Mouse (Mus musculus) spleen, embryonic (tissue): ENCODE measurements at regions not wholly inside any gene's neighbourhood (a gene's known extent, or its start where the extent isn't known, plus 50 kb on each side); places are given as distances from the start of the nearest gene placed in this dataset.
"Not testable (repeated sequence)": the region's sequence is repeated elsewhere in the genome, so short reads cannot be mapped to it uniquely, and the experiment has no call there.

Experiments used
- CTCF ChIA-PET: fragments of 350-600 bp; sonication (Branson Sonifier 250); formaldehyde crosslinking; loops from one replicate; lab custom pipeline; 2022; lab: Charles Lee

- CTCF ChIA-PET = no interaction called here
Measured at GRCm38 (mm10) chr4:49958275-49958674, 112.7 kb upstream of the Grin3a start.

DNA sequence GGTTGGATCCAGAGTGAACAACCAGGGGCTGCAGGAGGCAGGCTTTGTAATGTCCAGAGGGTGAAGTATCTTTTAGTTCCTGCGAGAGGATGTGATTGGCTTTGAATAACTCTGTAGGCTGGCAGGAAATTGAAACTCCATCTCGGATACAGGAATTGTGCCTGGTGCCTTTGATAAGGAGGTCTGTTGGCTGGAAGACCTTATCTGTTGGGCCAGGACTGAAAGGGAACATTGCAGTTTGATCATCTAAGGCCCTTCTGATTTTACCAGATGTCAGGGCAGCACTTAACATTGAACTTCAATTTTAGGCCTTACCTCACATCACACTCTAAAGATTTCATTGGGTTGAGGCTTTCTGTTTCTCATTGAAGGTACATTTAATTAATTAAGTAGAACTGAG, 111.3 kb upstream of the Grin3a start:
- CTCF ChIA-PET = no interaction called here

- CTCF ChIA-PET = no interaction called here
Measured at GRCm38 (mm10) chr4:49946306-49946705, 100.8 kb upstream of the Grin3a start.

DNA sequence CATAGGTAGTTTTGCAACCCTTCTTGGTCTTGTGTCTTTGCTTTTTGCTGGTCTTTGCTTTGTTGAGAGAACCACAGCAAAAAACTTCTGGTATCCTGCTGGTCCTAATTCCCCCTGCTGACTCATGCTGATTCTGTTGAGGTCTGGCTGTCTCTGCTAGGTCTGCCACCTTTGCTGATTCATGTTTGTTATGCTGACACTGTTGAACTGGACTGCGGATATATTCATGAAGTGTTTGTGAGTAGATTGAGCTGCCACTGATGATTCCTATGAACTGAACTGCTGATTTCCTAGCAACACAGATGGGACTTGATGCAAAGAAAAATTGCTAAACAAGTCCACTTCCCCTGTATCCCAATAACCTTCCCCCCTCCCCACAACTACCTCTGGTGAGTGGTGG, 91.9 kb upstream of the Grin3a start:
- CTCF ChIA-PET = no interaction called here

DNA sequence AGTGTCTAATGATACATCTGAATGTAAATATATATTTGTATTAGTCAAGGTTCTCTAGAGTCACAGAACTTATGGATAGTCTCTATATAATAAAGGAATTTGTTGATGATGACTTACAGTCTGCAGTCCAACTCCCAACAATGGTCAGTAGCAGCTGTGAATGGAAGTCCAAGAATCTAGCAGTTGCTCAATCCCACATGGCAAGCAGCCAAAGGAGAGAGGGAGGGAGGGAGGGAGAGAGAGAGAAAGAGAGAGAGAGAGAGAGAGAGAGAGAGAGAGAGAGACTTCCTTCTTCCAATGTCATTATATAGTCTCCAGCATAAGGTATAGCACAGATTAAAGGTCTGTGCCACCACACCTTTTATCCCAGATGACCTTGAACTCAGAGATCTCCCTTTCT, 84.1 kb upstream of the Grin3a start:
- CTCF ChIA-PET = not testable (repeated sequence)

DNA sequence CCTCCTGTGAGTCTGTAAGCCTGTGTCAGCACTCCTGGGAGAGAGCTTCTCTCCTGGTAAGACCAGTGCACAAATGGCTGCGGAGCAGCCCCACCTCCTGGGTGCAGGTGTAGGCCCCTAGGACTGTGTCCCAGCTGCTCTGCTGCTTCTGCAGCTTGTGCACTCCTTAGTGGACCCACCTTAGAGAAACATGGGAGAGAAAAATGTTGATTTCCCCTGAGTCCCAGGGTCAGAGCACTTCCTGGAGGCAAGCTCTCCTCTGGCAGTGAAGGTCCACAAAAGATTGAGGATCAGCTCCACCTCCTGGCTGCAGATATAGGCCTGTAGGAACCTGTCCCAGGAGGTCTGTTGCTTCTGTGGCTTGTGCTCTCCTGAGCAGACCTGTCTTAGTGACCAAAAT, 81.5 kb upstream of the Grin3a start:
- CTCF ChIA-PET = no interaction called here

GRCm38 (mm10) chr4:49914221-49914620, 68.7 kb upstream of the Grin3a start:
- CTCF ChIA-PET = no interaction called here

GRCm38 (mm10) chr4:49913636-49914035, 68.1 kb upstream of the Grin3a start:
- CTCF ChIA-PET = interaction anchor here (0.7 kb wide), 1 partner anchor 172 kb away, joined by 3 read pairs; no protein-coding TSS in a partner anchor
